Mouse (Mus musculus) erythroblast, adult 5-6 weeks (primary cell): ENCODE results near the gene Cass4. TPM values are rescaled to one million over a fixed set of nuclear protein-coding genes. Genes with fewer than 3 reads are reported as not detected.

Source experiments
- ATAC-seq: replicated peaks from 2 replicates; pipeline ENCODE4 v1.8.0; 2016; ENCODE audit warnings: moderate number of reproducible peaks, mild to moderate bottlenecking, moderate TSS enrichment, inconsistent platforms; ENCODE audit not compliant: poor library complexity, low FRiP score, severe bottlenecking
- total RNA-seq, 2 experiments: library from RNA; stranded (forward) in 1 of 2; stranded (reverse) in 1 of 2; fragments of 150-400 nt in 1 of 2; fragments of 200-764, 138-1000 nt in 1 of 2; gene quantifications; 2 replicates each; pipeline versions ENCODE4 v1.2.3 to v1.2.4; 2015 to 2017; ENCODE audit warnings: low replicate concordance in 2 of 2

Gene Cass4
- total RNA-seq (2015; ENCODE audit: low replicate concordance): 1.0 and 2.5 TPM in 2 replicates
- total RNA-seq (2017; ENCODE audit: low replicate concordance): 0.56 and 1.3 TPM in 2 replicates

GRCm38 (mm10) chr2:172393391-172394051, at the start of gene Cass4:
Cass4 (plus strand) TSS chr2:172393794.
- peak; percentile 69 for ATAC-seq

- no peak for ATAC-seq
Measured at GRCm38 (mm10) chr2:172344669-172345068, 48.9 kb upstream of the Cass4 start.

- peak; percentile 72 for ATAC-seq
Measured at GRCm38 (mm10) chr2:172345258-172345738, 48.3 kb upstream of the Cass4 start, which contains the start of gene Fam210b. Fam210b (plus strand) TSS chr2:172345565.

- peak; percentile 16; the same call in 1 of the 2 replicates for ATAC-seq
Measured at GRCm38 (mm10) chr2:172346034-172346929, 47.3 kb upstream of the Cass4 start.

- peak; percentile 51 for ATAC-seq
Measured at GRCm38 (mm10) chr2:172346933-172347611, 46.5 kb upstream of the Cass4 start.

GRCm38 (mm10) chr2:172348297-172348950, 45.2 kb upstream of the Cass4 start:
- peak; percentile 60 for ATAC-seq

GRCm38 (mm10) chr2:172349776-172350175, 43.8 kb upstream of the Cass4 start:
- ATAC-seq: no peak

- ATAC-seq: no peak
Measured at GRCm38 (mm10) chr2:172350773-172351172, 42.8 kb upstream of the Cass4 start.

- no peak for ATAC-seq
Measured at GRCm38 (mm10) chr2:172353218-172353617, 40.4 kb upstream of the Cass4 start.

GRCm38 (mm10) chr2:172354761-172355160, 38.8 kb upstream of the Cass4 start:
- ATAC-seq: no peak

- ATAC-seq: no peak
Measured at GRCm38 (mm10) chr2:172355833-172356232, 37.8 kb upstream of the Cass4 start.

- no peak for ATAC-seq
Measured at GRCm38 (mm10) chr2:172363176-172363575, 30.4 kb upstream of the Cass4 start.

- peak; percentile 95 for ATAC-seq
Measured at GRCm38 (mm10) chr2:172370411-172371223, 23.0 kb upstream of the Cass4 start, which contains the start of the genes Aurka and Cstf1. Aurka (minus strand) TSS chr2:172370535. Cstf1 (plus strand) TSS chr2:172370681.

GRCm38 (mm10) chr2:172371258-172371657, 22.3 kb upstream of the Cass4 start:
- ATAC-seq: no peak

GRCm38 (mm10) chr2:172376551-172376950, 17.0 kb upstream of the Cass4 start:
- no peak for ATAC-seq

- ATAC-seq: no peak
Measured at GRCm38 (mm10) chr2:172376999-172377515, 16.5 kb upstream of the Cass4 start.

- no peak; the same call in 1 of the 2 replicates for ATAC-seq
Measured at GRCm38 (mm10) chr2:172378332-172378731, 15.3 kb upstream of the Cass4 start.

- no peak for ATAC-seq
Measured at GRCm38 (mm10) chr2:172380513-172380912, 13.1 kb upstream of the Cass4 start.
